Mouse (Mus musculus) cortical plate, adult 2 months (tissue): ENCODE data around the gene Olfr912.

Experiments
- CTCF ChIP-seq: fragments of 200-500 bp; IDR thresholded peaks from 2 replicates; pipeline ENCODE4 v1.5.1; 2011; ENCODE audit warnings: mild to moderate bottlenecking, control low read depth, low read length; ENCODE audit not compliant: insufficient read depth; ENCODE audit errors: extremely low read depth
- POLR2A ChIP-seq: fragments of 200-500 bp; IDR thresholded peaks from 2 replicates; pipeline ENCODE4 v1.6.1; 2011; ENCODE audit warnings: mild to moderate bottlenecking, low read length, control low read depth; ENCODE audit not compliant: insufficient read depth; ENCODE audit errors: extremely low read depth

DNA sequence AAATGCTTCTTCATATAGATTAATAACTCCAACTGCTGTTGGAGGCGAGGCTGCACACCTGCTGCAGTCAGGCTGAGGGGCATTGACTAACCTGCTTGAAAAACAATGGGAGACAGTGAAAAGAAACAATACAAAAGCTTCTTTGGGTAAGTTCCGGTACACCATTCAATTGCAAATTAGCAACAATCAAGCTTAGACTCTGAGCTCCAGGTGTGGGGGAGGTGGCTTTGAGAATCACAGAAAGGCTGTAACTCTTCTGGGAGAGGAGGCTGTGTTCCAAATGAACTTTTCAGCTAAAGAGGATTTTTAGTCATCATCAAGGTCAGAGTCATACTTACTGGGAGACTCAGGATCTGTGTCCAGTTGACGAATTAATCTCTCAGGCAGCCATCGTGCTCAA lies 52.4 kb downstream of the Olfr912 start:
- TF ChIP-seq CTCF = no peak
- TF ChIP-seq POLR2A = no peak
